Mouse (Mus musculus) hindbrain, embryonic 11.5 days (tissue): ENCODE measurements at regions not wholly inside any gene's neighbourhood (a gene's known extent, or its start where the extent isn't known, plus 50 kb on each side); places are given as distances from the start of the nearest gene placed in this dataset.

ENCODE experiments used
- ATAC-seq: fragments of 200-750 bp; cut with Nextera tagmentation; 2 replicates; pipeline ENCODE4 v1.8.0; 2017; ENCODE audit warnings: mild to moderate bottlenecking, moderate TSS enrichment, moderate library complexity; ENCODE audit not compliant: low FRiP score
- DNase-seq: peaks from one replicate; pipeline ENCODE4 v3.0.0-alpha.2; 2015; ENCODE audit warnings: low spot score
- H3K27ac ChIP-seq: fragments of 300-500 bp; sonication (generic); 2 replicates; pipeline ENCODE4 v1.5.1; 2014; ENCODE audit warnings: mild to moderate bottlenecking, low read depth, low read length
- H3K27me3 ChIP-seq: fragments of 300-500 bp; sonication (generic); 2 replicates; pipeline ENCODE4 v1.6.1; 2014; ENCODE audit warnings: mild to moderate bottlenecking, low read length, moderate library complexity, mixed read lengths; ENCODE audit not compliant: control insufficient read depth, insufficient read depth
- H3K36me3 ChIP-seq: fragments of 300-500 bp; sonication (generic); 2 replicates; pipeline ENCODE4 v1.6.1; 2014; ENCODE audit warnings: mild to moderate bottlenecking, low read length, moderate library complexity, mixed read lengths; ENCODE audit not compliant: control insufficient read depth, insufficient read depth
- H3K4me1 ChIP-seq: fragments of 300-500 bp; sonication (generic); replicated peaks from 2 replicates; pipeline ENCODE4 v1.6.1; 2014; ENCODE audit warnings: low read length, mixed read lengths; ENCODE audit not compliant: control insufficient read depth, insufficient read depth
- H3K4me2 ChIP-seq: fragments of 300-500 bp; sonication (generic); replicated peaks from 2 replicates; pipeline ENCODE4 v1.6.1; 2014; ENCODE audit warnings: mild to moderate bottlenecking, low read depth, low read length
- H3K4me3 ChIP-seq: fragments of 300-500 bp; sonication (generic); 2 replicates; pipeline ENCODE4 v1.5.1; 2014; ENCODE audit warnings: low read depth, low read length
- H3K9ac ChIP-seq: fragments of 300-500 bp; sonication (generic); 2 replicates; pipeline ENCODE4 v1.6.1; 2014; ENCODE audit warnings: low read depth, low read length
- H3K9me3 ChIP-seq: fragments of 300-500 bp; sonication (generic); 2 replicates; pipeline ENCODE4 v1.6.1; 2016; ENCODE audit warnings: low read length; ENCODE audit not compliant: control insufficient read depth
- WGBS: fragments of 180-500 bp; shearing (Covaris S2); extraction: QIAGEN DNeasy Blood & Tissue Kit; methylation state at CpG from one replicate; pipeline ENCODE4 v1.1.7; 2014; 5-methylcytosine and 5-hydroxymethylcytosine counted together

GRCm38 (mm10) chr9:41801376-41801775 lies 322.7 kb downstream of the Sorl1 start:
- no peak overlapping the region for H3K9ac ChIP-seq
- ATAC-seq: no peak
- no peak overlapping the region for H3K4me2 ChIP-seq
- no peak overlapping the region for H3K27ac ChIP-seq
- no peaks in the 10 kb centered on the region for H3K36me3 ChIP-seq
- WGBS: 85% methylated on average over 4 of the region's 4 CpGs
- no peaks in the 10 kb centered on the region; the same call in 1 of the 2 replicates for H3K4me1 ChIP-seq
- H3K9me3 ChIP-seq: no peaks in the 10 kb centered on the region
- H3K27me3 ChIP-seq: no peaks in the 10 kb centered on the region
- H3K4me3 ChIP-seq: no peak overlapping the region
- DNase-seq: no peak

- Histone ChIP-seq H3K36me3 (no peaks in the 10 kb centered on the region), H3K9ac (no peak overlapping the region), H3K4me1 (no peaks in the 10 kb centered on the region), H3K27ac (no peak overlapping the region), H3K4me3 (no peak overlapping the region), H3K9me3 (no peaks in the 10 kb centered on the region), H3K4me2 (no peak overlapping the region), H3K27me3 (no peaks in the 10 kb centered on the region)
- ATAC-seq (no peak), DNase-seq (no peak)
- 85% methylated on average over 6 of the region's 6 CpGs for WGBS
Observed at GRCm38 (mm10) chr9:41792830-41793213, 331.3 kb downstream of the Sorl1 start.

- H3K4me1 ChIP-seq: no peaks in the 10 kb centered on the region
- H3K27me3 ChIP-seq: no peaks in the 10 kb centered on the region
- H3K4me2 ChIP-seq: no peak overlapping the region
- H3K9ac ChIP-seq: no peak overlapping the region
- no peak overlapping the region for H3K27ac ChIP-seq
- no peak overlapping the region for H3K4me3 ChIP-seq
- DNase-seq: no peak
- ATAC-seq: no peak
- H3K36me3 ChIP-seq: no peaks in the 10 kb centered on the region
- WGBS: 93% methylated on average over 4 of the region's 4 CpGs
- no peaks in the 10 kb centered on the region for H3K9me3 ChIP-seq
Observed at GRCm38 (mm10) chr9:41792173-41792829, 331.8 kb downstream of the Sorl1 start.

GRCm38 (mm10) chr9:41791501-41792172 lies 332.5 kb downstream of the Sorl1 start:
- no peaks in the 10 kb centered on the region for H3K27me3 ChIP-seq
- H3K27ac ChIP-seq: no peak overlapping the region
- 92% methylated on average over 5 of the region's 5 CpGs for WGBS
- no peaks in the 10 kb centered on the region for H3K9me3 ChIP-seq
- H3K4me1 ChIP-seq: no peaks in the 10 kb centered on the region
- no peaks in the 10 kb centered on the region for H3K36me3 ChIP-seq
- no peak overlapping the region for H3K4me2 ChIP-seq
- DNase-seq (no peak), ATAC-seq (no peak)
- H3K4me3 ChIP-seq: no peak overlapping the region
- H3K9ac ChIP-seq: no peak overlapping the region

GRCm38 (mm10) chr9:41785131-41785530 lies 339.0 kb downstream of the Sorl1 start:
- Histone ChIP-seq H3K27me3 (no peaks in the 10 kb centered on the region), H3K4me2 (no peak overlapping the region), H3K4me3 (no peak overlapping the region), H3K36me3 (no peaks in the 10 kb centered on the region), H3K9me3 (no peaks in the 10 kb centered on the region; the same call in 1 of the 2 replicates), H3K4me1 (no peaks in the 10 kb centered on the region), H3K9ac (no peak overlapping the region), H3K27ac (no peak overlapping the region)
- 78% methylated on average over 3 of the region's 3 CpGs for WGBS
- DNase-seq (no peak), ATAC-seq (no peak)

- Histone ChIP-seq H3K27me3 (no peaks in the 10 kb centered on the region), H3K9ac (no peak overlapping the region), H3K36me3 (no peaks in the 10 kb centered on the region), H3K27ac (no peak overlapping the region), H3K4me1 (no peaks in the 10 kb centered on the region), H3K9me3 (no peaks in the 10 kb centered on the region), H3K4me2 (no peak overlapping the region), H3K4me3 (no peak overlapping the region)
- 92% methylated on average over 8 of the region's 8 CpGs for WGBS
- ATAC-seq (no peak), DNase-seq (no peak)
Observed at GRCm38 (mm10) chr9:41772281-41772902, 351.7 kb downstream of the Sorl1 start.

GRCm38 (mm10) chr9:41771276-41771675 lies 352.8 kb downstream of the Sorl1 start:
- H3K4me2 ChIP-seq: no peak overlapping the region

GRCm38 (mm10) chr9:41768316-41768715 lies 355.8 kb downstream of the Sorl1 start:
- no peak overlapping the region for H3K4me3 ChIP-seq
- no peak overlapping the region for H3K9ac ChIP-seq
- WGBS: 91% methylated on average over 3 of the region's 3 CpGs
- DNase-seq (no peak), ATAC-seq (no peak)
- H3K4me2 ChIP-seq: no peak overlapping the region
- no peaks in the 10 kb centered on the region for H3K27me3 ChIP-seq
- H3K9me3 ChIP-seq: no peaks in the 10 kb centered on the region
- H3K4me1 ChIP-seq: no peaks in the 10 kb centered on the region
- no peak overlapping the region for H3K27ac ChIP-seq
- H3K36me3 ChIP-seq: no peaks in the 10 kb centered on the region

More at GRCm38 (mm10) chr9:41771276-41771675, 352.8 kb downstream of the Sorl1 start:
- Histone ChIP-seq H3K27me3 (no peaks in the 10 kb centered on the region), H3K9ac (no peak overlapping the region), H3K9me3 (no peaks in the 10 kb centered on the region), H3K4me1 (no peaks in the 10 kb centered on the region), H3K4me3 (no peak overlapping the region), H3K27ac (no peak overlapping the region), H3K36me3 (no peaks in the 10 kb centered on the region)
- ATAC-seq: no peak
- 78% methylated on average over 1 of the region's 1 CpGs for WGBS
- DNase-seq: no peak

- peak; percentile 56 for DNase-seq
- peak; percentile 64; the same call in 1 of the 2 replicates for ATAC-seq
Observed at GRCm38 (mm10) chr9:41766533-41766920, 357.6 kb downstream of the Sorl1 start.

More at GRCm38 (mm10) chr9:41766533-41766920, 357.6 kb downstream of the Sorl1 start:
- H3K4me2 ChIP-seq: no peak overlapping the region
- no peaks in the 10 kb centered on the region for H3K36me3 ChIP-seq
- H3K9ac ChIP-seq: no peak overlapping the region
- no peak overlapping the region for H3K27ac ChIP-seq
- 18% methylated on average over 4 of the region's 4 CpGs for WGBS
- no peaks in the 10 kb centered on the region for H3K4me1 ChIP-seq
- no peaks in the 10 kb centered on the region for H3K9me3 ChIP-seq
- H3K4me3 ChIP-seq: no peak overlapping the region
- no peaks in the 10 kb centered on the region for H3K27me3 ChIP-seq
